Mouse (Mus musculus) lung, postnatal 36 days (tissue): ENCODE results near the gene Sh3pxd2a.
A peak's percentile ranks its signal among the peaks of the same experiment; 100 is the strongest.

Source experiments
- DNase-seq: peaks from one replicate; pipeline ENCODE4 v3.0.0; 2022; ENCODE audit warnings: mixed read lengths

Sh3pxd2a gene

DNA sequence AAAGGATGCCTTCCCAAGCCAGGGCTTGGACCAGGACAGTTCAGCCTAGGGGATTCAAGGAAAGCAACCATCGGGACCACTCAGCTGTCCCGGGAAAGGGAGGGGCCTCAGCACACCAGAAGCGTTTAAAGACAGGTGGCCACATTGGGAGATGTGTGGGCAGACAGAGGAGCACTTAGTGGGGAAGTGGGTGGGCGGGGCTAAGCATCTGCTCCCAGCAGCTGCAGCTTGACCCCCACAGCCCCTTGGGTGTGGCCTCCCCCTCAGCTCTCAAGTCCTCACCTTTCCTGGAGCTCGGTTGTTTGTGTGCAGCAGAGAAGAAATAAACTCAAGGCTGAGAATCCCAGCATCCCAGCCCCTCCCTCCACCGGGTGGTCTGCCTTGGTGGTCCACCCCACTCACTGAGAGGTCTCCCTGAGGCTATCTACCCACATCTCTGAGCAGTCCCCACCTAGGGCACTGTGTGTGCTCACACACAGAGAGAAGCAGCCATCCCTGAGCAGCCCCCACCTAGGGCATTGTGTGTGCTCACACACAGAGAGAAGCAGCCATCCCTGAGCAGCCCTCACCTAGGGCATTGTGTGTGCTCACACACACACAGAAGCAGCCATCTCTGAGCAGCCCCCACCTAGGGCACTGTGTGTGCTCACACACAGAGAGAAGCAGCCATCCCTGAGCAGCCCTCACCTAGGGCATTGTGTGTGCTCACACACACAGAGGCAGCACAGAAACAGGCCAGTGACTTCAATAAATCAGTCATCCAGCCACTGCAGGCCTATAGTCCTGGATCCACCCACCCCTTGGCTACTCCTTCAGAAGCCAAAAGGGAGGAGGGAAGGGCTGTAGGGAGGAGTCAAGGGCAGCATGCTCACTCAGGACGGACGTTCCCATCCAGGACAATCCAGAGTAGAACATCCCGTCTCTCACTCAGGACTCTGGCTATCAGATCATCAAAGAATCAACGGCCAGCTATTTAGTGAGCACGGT, 136.0 kb downstream of the Sh3pxd2a start:
- peak; percentile 80 for DNase-seq

DNA sequence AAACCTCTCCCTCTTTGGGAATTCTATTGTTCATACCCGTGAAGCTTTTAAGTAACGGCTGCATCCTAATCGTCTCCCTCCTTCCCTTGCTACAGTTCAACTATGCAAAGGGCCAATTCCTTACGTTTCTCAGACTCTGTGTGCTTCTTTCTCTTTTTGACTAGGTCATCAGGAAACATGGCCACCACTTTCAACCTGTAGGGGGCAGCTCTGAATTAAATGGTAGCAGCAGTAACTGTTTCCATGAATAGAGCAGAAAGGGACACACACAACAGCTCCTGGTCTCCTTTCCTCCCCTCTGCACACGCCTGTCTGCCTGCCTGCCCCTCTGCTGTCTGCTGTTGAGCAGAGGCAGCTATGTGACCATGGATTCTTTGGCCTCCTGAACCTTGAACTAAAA, 138.3 kb downstream of the Sh3pxd2a start:
- peak; percentile 89 for DNase-seq

- no peak for DNase-seq
Measured at GRCm38 (mm10) chr19:47323096-47323849, 140.9 kb downstream of the Sh3pxd2a start.

DNA sequence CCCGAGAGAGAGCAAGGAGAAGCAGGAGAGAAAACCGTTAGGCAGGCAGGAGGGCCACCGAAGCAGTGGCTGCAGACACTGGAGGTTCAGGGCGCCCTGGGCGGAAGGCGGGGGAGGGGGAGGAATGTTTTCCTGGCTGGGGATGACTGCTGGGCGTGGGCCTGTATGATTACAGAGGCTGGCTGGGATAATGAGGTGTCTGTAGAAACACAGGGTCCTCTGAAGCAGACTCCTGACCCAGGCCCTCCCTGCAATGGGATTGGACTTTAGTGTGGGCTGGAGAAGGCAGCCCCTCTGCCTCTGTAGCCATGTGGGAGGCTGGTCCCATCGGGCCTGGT, 143.9 kb downstream of the Sh3pxd2a start:
- peak; percentile 86 for DNase-seq

DNA sequence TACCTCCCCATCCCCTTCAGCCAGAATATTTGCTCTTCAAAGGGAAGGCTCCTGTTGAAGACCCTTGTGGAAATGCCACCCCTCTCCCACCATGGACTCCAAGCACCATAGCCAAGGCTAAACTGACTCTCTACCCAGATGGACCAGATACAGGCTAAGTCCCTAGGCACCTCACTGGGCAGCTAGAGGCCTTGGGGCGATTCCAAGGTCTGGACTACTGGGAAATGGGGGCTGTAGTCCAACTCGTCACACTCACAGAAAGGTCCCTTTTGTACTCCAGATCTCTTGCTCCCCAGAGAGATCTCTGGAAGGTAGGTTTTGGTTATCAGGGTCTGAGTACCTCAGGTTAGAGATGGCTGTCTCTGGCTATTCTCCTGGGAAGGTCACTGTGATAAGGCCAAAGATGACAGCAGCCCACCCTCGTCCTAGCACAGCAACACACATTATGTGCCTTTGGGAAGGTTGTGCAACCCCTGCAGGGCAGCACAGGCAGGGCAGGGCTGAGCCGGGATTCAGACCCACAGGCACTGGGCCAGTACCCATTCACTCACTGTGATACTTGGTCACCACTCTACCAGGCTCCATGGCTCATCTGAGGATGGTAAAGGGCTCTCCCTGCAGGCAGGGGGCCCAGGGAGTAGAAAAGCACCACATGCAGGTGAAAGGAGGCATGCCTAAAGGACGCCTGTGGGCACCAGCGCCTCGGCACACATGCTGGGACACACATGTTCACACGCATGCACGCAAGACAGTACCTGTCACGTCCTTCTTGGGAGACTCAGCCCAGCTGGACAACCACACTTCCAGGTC, 144.5 kb downstream of the Sh3pxd2a start:
- no peak for DNase-seq

DNA sequence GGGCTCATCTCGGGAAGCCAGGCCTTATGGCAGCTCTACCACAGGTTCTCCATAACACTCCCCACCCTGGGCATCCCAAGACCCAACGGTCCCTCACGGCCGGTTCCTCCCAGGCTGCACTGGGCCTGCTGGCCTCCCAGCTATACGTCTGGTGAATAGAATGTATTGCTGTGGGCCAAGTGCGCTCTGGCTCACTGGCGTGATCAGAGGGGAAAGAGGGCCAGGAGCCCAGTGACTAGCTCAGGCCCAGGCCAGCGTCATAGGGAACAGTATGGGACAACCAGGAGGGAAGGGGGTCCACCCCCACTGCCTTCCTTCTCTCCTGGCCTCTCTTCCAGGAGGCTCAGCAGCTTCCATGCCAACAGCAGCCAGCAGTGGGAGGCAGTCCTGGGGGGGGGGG, 145.1 kb downstream of the Sh3pxd2a start:
- DNase-seq, result no peak

DNA sequence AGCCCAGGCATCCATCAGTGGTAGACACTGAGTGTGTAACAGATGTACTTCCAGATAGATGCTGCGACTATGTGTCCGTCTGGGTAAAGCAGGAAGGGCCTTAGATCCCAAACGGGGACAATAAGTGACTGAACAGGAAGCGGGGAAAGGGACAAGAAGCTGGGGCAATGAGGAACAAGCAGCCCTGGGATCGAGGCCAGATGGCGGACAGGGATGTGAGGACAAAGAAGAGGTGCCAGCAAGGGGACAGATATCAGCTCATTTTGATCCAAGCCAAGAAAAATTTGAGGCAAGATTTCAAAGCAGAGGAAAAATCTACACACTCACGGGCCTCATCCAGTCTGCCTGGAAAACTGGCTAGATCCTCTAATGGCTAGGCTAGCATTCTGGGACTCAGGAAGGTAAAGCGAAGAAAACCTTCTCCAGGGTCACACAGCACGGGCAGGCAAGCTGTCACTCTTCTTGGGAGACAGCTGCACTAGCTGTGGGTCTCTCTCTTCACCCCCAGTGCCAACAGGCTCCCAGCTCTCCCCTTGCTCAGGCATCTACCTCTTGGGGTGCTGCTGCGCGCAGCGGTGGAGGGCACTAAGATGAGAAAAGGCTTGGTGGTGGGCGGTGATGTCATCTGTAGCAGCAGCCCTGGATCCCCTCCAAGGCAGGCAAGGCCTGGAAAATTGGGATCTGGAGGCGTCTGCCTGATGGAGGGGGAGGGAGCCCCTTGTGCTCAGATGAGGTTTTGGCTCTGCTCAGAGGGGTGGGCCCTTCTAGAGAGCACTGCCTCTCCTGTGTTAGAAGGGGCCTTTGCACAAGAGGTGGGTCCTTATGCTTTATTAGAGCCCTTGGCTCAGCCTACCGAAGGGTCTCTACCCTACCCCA, 146.9 kb downstream of the Sh3pxd2a start:
- DNase-seq, result peak; percentile 64

DNA sequence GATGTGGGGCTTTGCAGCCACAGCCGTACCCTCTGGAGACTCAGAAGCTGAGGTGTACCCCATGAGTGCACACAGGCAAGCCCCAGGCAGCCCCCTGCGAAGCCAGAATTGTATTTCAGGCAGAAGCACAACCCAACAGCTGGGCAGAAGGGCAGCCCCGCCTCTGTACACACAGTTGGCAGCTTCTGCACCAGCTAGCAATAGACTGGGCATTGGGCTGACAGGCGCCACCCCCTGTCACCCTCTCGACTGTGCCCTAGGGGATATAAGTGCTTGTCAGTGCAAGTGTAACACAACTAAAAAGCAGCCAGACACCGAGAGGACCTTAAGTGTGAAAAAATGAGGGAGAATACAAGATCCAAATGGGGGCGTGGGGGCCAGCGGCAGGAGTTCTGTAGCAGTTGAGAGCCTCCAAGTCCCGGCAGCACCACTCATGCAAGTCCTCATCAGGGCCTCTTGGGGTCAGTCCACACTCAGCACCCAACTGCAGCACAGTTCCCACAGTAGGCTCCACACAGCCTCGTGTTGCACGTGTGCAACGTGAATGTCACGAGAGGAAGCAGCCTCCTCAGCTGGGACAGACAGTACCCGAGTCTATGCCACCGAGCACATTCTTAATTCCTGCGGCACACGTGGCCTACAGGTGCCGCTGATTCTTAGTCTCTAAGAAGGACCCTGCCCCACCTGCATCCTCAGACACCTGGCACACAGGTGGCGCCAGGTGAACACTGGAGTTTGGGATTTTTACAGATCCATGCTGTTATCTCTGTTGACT, 147.7 kb downstream of the Sh3pxd2a start:
- DNase-seq, result no peak

DNA sequence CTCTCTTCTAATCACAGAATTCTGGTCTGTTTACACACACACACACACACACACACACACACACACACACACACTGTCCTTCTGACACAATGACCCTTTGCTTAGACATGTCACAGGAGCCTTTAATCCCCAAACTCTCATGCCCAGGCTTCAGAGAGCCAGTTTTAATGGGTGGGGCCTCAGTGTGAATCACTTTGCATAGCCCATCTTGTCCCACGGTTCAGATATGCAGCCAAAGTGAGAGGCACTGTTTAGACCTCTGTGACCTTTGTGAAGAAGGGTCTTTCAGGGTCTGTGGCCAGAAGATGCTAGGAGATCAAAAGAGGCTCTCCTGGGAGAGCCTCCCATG, 148.3 kb downstream of the Sh3pxd2a start:
- no peak for DNase-seq

GRCm38 (mm10) chr19:47315091-47315916, 148.9 kb downstream of the Sh3pxd2a start:
- peak; percentile 64 for DNase-seq

GRCm38 (mm10) chr19:47314076-47314941, 149.9 kb downstream of the Sh3pxd2a start:
- peak; percentile 90 for DNase-seq

- DNase-seq, result no peak
Measured at GRCm38 (mm10) chr19:47313387-47314075, 150.7 kb downstream of the Sh3pxd2a start.

GRCm38 (mm10) chr19:47311162-47311561, 153.0 kb downstream of the Sh3pxd2a start:
- DNase-seq, result no peak

DNA sequence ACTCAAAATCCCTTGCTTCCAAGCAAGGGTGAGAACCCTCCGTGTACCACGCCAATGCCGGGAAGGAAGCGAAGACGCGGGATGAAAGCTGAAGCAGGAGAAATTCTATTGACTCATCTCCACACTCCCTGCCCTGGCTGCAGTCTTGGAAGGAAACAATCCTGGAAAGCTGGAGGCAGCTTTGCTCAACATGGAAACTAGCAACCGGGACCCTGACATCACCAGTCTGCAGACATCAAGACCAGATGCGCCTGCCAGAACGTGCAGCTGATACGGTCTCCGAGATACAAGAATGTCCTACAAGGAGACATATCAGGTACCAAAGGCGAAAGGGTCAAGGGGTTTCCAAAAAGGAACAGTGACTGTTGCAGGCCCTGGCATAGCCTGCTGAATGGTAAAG, 154.4 kb downstream of the Sh3pxd2a start:
- no peak for DNase-seq

- DNase-seq, result no peak
Measured at GRCm38 (mm10) chr19:47306917-47307315, 157.3 kb downstream of the Sh3pxd2a start.

GRCm38 (mm10) chr19:47306128-47306916, 157.9 kb downstream of the Sh3pxd2a start:
- no peak for DNase-seq

DNA sequence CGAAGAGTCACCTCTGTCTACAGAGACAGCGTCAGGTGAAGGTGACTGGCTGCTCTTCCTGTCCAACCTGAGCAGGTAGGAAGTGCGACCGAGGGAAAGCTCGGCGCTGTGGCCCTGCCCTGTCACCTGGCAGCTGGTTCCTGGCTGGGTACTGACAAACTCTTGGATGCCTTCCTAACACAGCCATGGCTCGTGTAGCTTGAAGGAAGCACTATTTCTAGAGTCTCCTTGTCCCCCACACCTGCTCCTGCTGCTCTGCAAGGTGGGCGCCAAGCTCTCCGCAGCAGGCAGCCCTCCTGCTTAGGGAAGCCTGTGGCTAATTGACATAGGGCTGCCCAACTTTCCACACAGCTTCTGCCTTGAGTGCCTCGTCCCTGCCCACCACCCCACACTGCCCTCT, 158.8 kb downstream of the Sh3pxd2a start:
- no peak for DNase-seq
